Mouse (Mus musculus) midbrain, embryonic 12.5 days (tissue): ENCODE measurements around the gene Lmf2. TPM values are rescaled to one million over a fixed set of nuclear protein-coding genes. Genes with fewer than 3 reads are reported as not detected.
A peak's percentile ranks its signal among the peaks of the same experiment; 100 is the strongest.

Experiments used
- ATAC-seq: fragments of 200-750 bp; cut with Nextera tagmentation; 2 replicates; pipeline ENCODE4 v1.8.0; 2017; ENCODE audit warnings: low read depth, moderate TSS enrichment, moderate library complexity; ENCODE audit not compliant: low FRiP score
- H3K27ac ChIP-seq: fragments of 300-500 bp; sonication (generic); replicated peaks from 2 replicates; pipeline ENCODE4 v1.5.1; 2016; ENCODE audit warnings: mild to moderate bottlenecking
- H3K27me3 ChIP-seq: fragments of 300-500 bp; sonication (generic); 2 replicates; pipeline ENCODE4 v1.6.1; 2016; ENCODE audit warnings: mild to moderate bottlenecking
- H3K36me3 ChIP-seq: fragments of 300-500 bp; sonication (generic); 2 replicates; pipeline ENCODE4 v1.6.1; 2016
- H3K4me1 ChIP-seq: fragments of 300-500 bp; sonication (generic); 2 replicates; pipeline ENCODE4 v1.6.1; 2016
- H3K4me2 ChIP-seq: fragments of 300-500 bp; sonication (generic); replicated peaks from 2 replicates; pipeline ENCODE4 v1.6.1; 2016; ENCODE audit warnings: mild to moderate bottlenecking, moderate library complexity
- H3K4me3 ChIP-seq: fragments of 300-500 bp; sonication (generic); 2 replicates; pipeline ENCODE4 v1.5.1; 2016; ENCODE audit warnings: mild to moderate bottlenecking
- H3K9ac ChIP-seq: fragments of 300-500 bp; sonication (generic); replicated peaks from 2 replicates; pipeline ENCODE4 v1.6.1; 2016; ENCODE audit warnings: mild to moderate bottlenecking, moderate library complexity
- H3K9me3 ChIP-seq: fragments of 300-500 bp; sonication (generic); 2 replicates; pipeline ENCODE4 v1.6.1; 2016; ENCODE audit warnings: mild to moderate bottlenecking
- WGBS: fragments of 180-500 bp; shearing (Covaris S2); methylation state at CpG from one replicate; pipeline ENCODE4 v1.1.7; 2016; 5-methylcytosine and 5-hydroxymethylcytosine counted together
- polyA plus RNA-seq: library from polyadenylated mRNA; unstranded; fragments of >200 nt; fragmentation: Nextera tagmentation; extraction: Ambion mirVana; gene quantifications from 2 replicates; pipeline ENCODE4 v1.2.1, GENCODE M21; 2016

The Lmf2 gene
- polyA plus RNA-seq, 1 experiment from 2014 or later, result 48.8 TPM

DNA sequence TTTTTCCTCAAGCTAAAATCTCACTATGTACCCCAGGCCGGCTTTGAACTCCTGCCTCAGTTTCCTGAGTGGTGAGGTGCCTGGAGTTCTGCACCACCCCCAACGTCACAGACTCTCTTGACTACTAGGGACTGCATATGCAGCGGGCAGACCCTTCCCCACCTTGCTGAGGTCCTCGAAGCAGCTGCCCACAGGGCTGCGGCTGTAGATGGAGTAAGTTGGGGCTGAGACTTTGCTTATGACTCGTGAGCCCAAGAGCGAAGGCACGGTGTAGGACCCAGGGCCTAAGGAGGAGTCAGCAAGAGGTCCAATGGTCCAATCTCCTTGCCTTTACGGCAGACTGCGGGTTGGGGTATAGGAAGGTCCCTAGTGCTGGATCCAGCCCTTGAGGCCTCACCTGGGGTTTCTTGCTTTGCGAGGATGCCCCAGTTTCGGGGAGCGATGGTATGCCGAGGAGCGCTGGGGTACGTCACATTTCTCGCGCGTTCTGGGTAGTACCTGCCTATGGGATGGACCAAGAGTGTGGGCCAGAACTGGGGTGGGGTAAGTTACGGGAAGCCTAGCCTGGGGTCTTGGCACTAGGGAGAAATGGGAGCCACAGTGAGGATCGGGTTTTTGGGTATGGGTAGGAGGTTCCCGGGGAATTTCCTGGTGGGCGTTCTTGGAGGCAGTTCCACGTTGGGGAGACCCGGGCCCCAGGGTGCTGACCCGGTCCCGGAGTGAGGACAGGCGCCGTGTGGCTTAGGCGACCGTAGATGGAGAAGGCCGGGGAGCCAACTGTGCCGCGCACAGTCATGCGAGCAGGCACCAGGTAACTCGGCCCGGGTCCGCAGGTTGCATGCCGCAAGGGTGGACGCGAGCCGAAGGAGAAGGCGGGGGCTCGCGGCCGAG, 22.7 kb upstream of the Lmf2 start:
- H3K27ac ChIP-seq, result no peak overlapping the region
- H3K4me2 ChIP-seq, result peak overlapping the region; percentile 63
- peaks cover 22% of the 10 kb centered on the region for H3K4me1 ChIP-seq
- no peak for ATAC-seq
- no peaks in the 10 kb centered on the region for H3K36me3 ChIP-seq
- H3K27me3 ChIP-seq, result peaks cover 58% of the 10 kb centered on the region
- H3K9me3 ChIP-seq, result no peaks in the 10 kb centered on the region
- peak overlapping the region; percentile 39 for H3K4me3 ChIP-seq
- H3K9ac ChIP-seq, result peak overlapping the region; percentile 52; the same call in 1 of the 2 replicates
- WGBS, result 12% methylated on average over 46 of the region's 46 CpGs

DNA sequence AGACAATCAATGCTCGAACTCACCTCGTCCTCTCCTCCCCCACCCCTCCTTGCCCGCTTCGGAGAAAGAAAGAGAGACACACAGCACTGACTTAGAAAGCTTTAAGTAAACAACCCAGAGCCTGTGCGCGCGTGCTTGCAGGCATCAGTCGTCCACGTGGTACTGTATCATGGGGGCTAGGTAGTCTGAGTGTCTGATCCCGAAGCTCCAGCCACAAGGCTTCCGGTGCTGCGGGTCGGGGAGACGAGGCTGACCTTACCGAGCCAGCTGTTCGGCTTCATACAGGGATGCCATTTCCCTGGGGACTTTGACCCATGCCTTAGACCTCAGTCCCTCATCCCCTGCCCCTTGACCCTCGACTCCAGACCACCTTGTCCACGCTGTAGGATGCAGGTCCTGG, 21.9 kb upstream of the Lmf2 start:
- Histone ChIP-seq H3K27me3 (peaks cover 58% of the 10 kb centered on the region), H3K9ac (no peak overlapping the region), H3K27ac (no peak overlapping the region), H3K4me1 (peaks cover 30% of the 10 kb centered on the region), H3K9me3 (no peaks in the 10 kb centered on the region), H3K36me3 (peaks cover 3% of the 10 kb centered on the region), H3K4me3 (no peak overlapping the region), H3K4me2 (no peak overlapping the region)
- ATAC-seq, result no peak
- WGBS, result 4% methylated on average over 18 of the region's 18 CpGs

DNA sequence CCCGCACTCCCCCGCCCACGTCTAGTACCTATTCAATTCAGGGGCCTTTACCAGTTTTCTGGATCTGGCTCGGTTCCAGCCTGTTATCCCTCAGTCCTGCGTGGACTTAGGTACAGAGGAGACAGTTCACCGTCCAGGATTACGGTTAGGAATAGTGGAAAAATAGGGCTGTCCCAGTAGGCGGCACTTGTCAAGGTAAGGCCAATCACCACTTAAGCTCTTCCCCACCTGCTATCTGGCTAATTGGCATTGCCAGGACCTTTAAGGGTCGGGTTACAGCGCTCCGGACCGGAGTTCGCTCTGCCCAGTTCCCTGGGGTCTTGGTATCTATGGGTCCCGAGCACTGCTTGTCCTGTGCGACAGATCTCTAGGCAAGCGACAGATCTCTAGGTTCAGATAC, 21.5 kb upstream of the Lmf2 start, which contains the start of gene Tymp:
Tymp (minus strand) TSS at position 83 of the 400 bp plus-strand sequence.
- H3K4me3 ChIP-seq, result no peak within 1 kb of the TSS
- peaks cover 30% of the 10 kb centered on the region for H3K4me1 ChIP-seq
- no peak within 1 kb of the TSS for H3K9ac ChIP-seq
- WGBS, result 24% methylated on average over 16 of the region's 16 CpGs
- peaks cover 58% of the 10 kb centered on the region for H3K27me3 ChIP-seq
- no peak for ATAC-seq
- no peaks in the 10 kb centered on the region for H3K9me3 ChIP-seq
- H3K4me2 ChIP-seq, result no peak within 1 kb of the TSS
- H3K27ac ChIP-seq, result no peak within 1 kb of the TSS
- peaks cover 7% of the 10 kb centered on the region for H3K36me3 ChIP-seq

DNA sequence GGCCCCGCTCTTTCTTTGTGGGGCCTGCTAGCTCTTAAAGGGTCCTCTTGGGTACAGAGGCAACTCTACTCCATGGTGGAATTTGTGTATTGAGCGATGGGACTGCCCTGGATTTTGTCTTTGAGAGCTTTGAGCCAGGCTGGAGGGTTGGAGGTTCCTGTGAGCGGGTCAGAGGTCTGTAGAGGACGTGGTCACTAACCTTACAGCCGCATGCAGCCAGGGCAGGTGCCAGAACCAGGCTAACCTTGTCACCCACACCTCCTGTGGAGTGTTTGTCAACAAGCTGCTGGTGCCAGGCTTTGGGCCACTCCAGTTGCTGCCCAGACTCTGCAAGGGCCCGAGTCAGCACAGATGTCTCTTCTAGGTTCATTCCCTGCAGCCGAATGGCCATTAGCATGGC, 20.6 kb upstream of the Lmf2 start:
- WGBS, result 84% methylated on average over 7 of the region's 7 CpGs
- H3K27me3 ChIP-seq, result peaks cover 56% of the 10 kb centered on the region
- H3K4me2 ChIP-seq, result no peak overlapping the region
- ATAC-seq, result no peak
- peaks cover 30% of the 10 kb centered on the region for H3K4me1 ChIP-seq
- H3K27ac ChIP-seq, result no peak overlapping the region
- no peak overlapping the region for H3K4me3 ChIP-seq
- peaks cover 16% of the 10 kb centered on the region for H3K36me3 ChIP-seq
- no peak overlapping the region for H3K9ac ChIP-seq
- H3K9me3 ChIP-seq, result no peaks in the 10 kb centered on the region

DNA sequence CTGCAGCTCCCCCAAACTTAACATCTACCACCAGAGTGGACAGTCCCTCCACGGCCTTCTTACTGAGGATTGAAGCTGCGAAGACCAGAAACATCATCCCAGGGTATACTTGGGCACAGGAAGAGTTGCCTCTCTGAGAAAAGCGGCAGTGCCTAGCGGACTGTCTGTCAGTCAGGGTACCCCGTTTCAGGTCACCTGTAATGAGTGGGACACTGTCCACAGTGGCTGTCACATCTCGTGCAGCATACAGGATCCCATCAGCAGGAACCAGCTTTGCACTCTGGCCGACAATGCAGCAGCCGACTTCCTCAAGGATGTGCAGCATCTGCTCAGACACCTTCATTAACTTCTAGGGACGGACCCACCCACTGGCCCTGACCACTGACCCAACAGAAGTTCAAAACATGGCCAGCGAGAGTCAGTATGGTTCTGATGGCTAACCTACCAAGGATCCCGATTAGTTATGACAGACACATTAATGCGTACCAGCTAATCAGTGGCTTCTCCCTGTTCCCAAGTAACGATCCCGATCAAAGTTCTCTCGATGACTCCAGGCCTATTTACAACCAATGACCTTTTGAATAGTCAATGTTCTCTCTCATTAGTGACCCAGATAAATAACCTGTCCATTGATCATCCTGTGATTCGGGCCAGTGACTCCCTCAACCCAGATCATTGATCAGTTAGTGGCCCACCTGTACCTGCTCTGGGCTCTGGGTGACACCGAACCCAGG, 19.5 kb upstream of the Lmf2 start:
- H3K27ac ChIP-seq, result no peak overlapping the region
- 0 out of 2 replicates have a peak overlapping the region, but pooled peaks have one; percentile 73 for H3K4me3 ChIP-seq
- ATAC-seq, result no peak
- H3K36me3 ChIP-seq, result peaks cover 27% of the 10 kb centered on the region
- no peaks in the 10 kb centered on the region for H3K9me3 ChIP-seq
- no peak overlapping the region for H3K4me2 ChIP-seq
- 91% methylated on average over 17 of the region's 17 CpGs for whole genome bisulfite sequencing
- H3K27me3 ChIP-seq, result peaks cover 49% of the 10 kb centered on the region
- H3K9ac ChIP-seq, result peak overlapping the region; percentile 73
- peaks cover 30% of the 10 kb centered on the region for H3K4me1 ChIP-seq

DNA sequence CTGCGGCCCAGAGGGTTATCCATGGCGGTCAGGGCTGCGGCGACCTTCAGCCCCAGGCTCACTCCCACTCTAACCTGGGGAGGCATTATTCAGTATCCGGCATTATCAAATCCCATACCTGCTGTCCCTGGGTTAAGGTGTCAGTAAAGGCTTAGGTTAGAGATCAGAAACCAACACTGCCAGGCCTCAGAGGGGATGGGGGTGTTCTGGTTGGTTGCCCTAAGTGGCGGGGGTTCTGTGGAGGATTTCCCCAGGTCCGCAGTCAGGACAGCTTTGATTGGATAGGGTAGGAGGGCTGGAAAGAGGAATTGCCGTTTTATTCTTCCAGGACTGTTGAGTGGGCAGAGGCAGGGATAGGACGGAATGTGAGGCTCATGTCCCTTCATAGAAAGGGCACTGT, 18.9 kb upstream of the Lmf2 start:
- ATAC-seq, result no peak; the same call in 1 of the 2 replicates
- peak overlapping the region; percentile 90 for H3K27ac ChIP-seq
- H3K27me3 ChIP-seq, result peaks cover 45% of the 10 kb centered on the region
- H3K4me3 ChIP-seq, result peak overlapping the region; percentile 73
- 54% methylated on average over 9 of the region's 9 CpGs for WGBS
- peak overlapping the region; percentile 79 for H3K4me2 ChIP-seq
- H3K9me3 ChIP-seq, result no peaks in the 10 kb centered on the region
- peak overlapping the region; percentile 73 for H3K9ac ChIP-seq
- peaks cover 33% of the 10 kb centered on the region for H3K36me3 ChIP-seq
- peaks cover 28% of the 10 kb centered on the region for H3K4me1 ChIP-seq

DNA sequence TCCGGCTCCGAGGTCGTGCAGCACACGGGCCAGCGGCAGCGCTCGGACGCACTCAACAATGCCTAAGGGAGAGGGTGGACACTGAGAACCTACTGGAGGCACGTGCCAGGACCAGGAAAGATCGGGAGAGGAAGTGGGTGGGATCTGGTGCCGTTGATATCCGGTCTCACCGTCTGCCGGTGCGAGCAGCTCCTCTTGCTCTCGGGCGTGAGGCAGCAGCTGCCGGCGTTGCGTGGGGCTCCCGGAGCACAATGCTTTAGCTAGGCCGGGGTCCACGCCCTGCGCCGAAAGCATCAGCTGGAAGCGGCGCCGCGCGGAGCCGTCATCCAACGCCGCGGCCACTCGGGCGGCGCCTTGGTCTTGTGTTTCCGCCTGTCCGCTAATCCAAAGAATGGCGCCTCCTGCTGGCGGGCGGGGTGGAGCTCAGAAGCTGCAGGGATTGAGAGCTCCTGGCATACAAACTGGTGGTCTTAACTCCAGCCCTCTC, 18.3 kb upstream of the Lmf2 start, which contains the start of gene Sco2:
Sco2 (minus strand) TSS at position 85 of the 487 bp plus-strand sequence.
- ATAC-seq, result peak; percentile 80
- WGBS, result under 1% methylated on average over 42 of the region's 42 CpGs
- H3K4me1 ChIP-seq, result peaks cover 23% of the 10 kb centered on the region

DNA sequence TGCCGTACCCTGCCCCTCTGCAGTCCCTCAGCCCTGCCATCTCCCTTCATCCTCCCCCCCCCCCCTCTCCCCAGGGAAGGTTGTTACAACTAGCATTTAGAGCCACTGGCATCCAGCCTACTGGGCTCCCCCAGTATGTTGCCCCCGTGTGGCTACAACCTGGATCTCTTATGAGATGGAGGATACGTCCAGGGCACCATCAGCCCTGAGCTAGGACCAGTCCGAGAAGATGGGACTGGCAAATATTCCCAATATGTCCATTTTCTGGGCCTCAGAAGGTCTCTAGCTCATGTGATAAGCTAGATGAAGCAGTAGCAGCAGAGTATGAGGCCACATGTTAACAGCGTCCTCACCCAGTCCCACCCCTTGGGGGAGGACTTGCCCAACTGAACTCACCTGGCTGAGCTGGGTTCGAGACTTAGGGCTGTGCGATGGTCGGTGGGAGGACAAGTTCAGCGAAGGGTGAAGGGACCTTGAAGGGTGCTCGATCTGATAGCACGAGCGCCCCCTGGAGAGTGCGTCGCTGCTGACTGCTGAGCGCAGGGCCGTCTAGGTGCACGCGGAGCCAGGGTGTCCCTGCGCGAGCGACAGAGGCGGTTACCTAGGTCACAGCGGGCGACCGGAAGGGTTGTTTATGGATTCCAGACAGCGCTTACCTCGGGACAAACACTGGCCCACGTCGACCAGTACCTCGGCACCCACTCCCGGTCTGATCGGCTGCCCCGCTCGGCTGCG, 17.7 kb upstream of the Lmf2 start:
- ATAC-seq, result peak; percentile 78
- peak overlapping the region; percentile 79 for H3K4me2 ChIP-seq
- H3K9ac ChIP-seq, result peak overlapping the region; percentile 73
- peaks cover 34% of the 10 kb centered on the region for H3K27me3 ChIP-seq
- peaks cover 45% of the 10 kb centered on the region for H3K36me3 ChIP-seq
- WGBS, result 3% methylated on average over 35 of the region's 35 CpGs
- peaks cover 17% of the 10 kb centered on the region for H3K4me1 ChIP-seq
- H3K4me3 ChIP-seq, result peak overlapping the region; percentile 73
- no peaks in the 10 kb centered on the region for H3K9me3 ChIP-seq
- H3K27ac ChIP-seq, result peak overlapping the region; percentile 90

More for the DNA sequence above, 18.3 kb upstream of the Lmf2 start, which contains the start of gene Sco2:
- H3K36me3 ChIP-seq, result peaks cover 38% of the 10 kb centered on the region
- H3K4me2 ChIP-seq, result peak within 1 kb of the TSS; percentile 79
- peaks cover 40% of the 10 kb centered on the region for H3K27me3 ChIP-seq
- H3K9ac ChIP-seq, result peak within 1 kb of the TSS; percentile 73
- no peaks in the 10 kb centered on the region for H3K9me3 ChIP-seq
- peak within 1 kb of the TSS; percentile 73 for H3K4me3 ChIP-seq
- H3K27ac ChIP-seq, result peak within 1 kb of the TSS; percentile 90

DNA sequence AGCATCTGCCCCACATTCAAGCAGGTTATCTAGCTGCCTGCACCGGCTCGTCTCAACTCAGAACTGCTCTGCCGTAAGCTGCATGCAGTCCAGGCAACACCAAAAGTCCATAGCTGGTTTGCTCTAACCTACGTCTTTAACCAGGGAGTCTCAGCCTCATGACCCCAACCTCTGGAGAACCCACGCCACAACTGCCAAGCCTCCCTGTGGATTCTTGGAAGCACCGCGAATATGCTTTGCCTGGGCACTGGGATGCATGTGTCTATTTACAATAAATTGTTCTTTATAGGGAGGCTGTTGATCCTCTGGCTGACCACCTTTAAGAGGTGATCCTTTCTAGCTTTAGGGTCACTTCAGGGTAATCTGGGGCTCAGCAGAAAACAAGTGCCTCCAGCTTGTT, 17.1 kb upstream of the Lmf2 start:
- H3K27me3 ChIP-seq, result peaks cover 27% of the 10 kb centered on the region
- 87% methylated on average over 7 of the region's 7 CpGs for WGBS
- H3K36me3 ChIP-seq, result peaks cover 51% of the 10 kb centered on the region
- H3K4me3 ChIP-seq, result no peak overlapping the region
- H3K4me2 ChIP-seq, result peak overlapping the region; percentile 79
- peaks cover 15% of the 10 kb centered on the region for H3K4me1 ChIP-seq
- no peaks in the 10 kb centered on the region for H3K9me3 ChIP-seq
- H3K27ac ChIP-seq, result peak overlapping the region; percentile 31; the same call in 1 of the 2 replicates
- no peak for ATAC-seq
- no peak overlapping the region for H3K9ac ChIP-seq

DNA sequence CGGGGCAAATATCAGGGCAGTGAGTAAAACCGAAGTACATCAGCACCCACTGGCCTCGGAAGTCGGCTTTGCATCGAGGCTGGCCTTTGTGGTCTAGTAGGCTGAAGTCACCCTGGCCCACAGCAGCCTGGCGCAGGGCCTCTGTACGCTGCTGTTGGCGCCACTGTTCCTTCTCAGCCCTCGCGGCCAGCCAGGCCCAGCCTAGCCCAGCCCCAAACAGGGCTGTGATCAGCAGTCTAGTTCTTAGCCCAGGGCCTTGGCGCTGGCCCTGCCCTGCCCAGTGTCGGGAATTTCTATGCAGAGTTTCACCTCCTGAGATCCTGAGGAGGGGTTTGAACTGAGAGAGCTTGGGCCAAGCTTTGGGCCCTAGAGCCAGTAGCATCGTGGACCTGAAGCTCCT, 16.6 kb upstream of the Lmf2 start:
- WGBS, result 90% methylated on average over 13 of the region's 13 CpGs
- Histone ChIP-seq H3K9ac (no peak overlapping the region), H3K36me3 (peaks cover 56% of the 10 kb centered on the region), H3K27ac (no peak overlapping the region; the same call in 1 of the 2 replicates), H3K9me3 (no peaks in the 10 kb centered on the region), H3K4me1 (peaks cover 15% of the 10 kb centered on the region), H3K4me2 (no peak overlapping the region), H3K4me3 (no peak overlapping the region), H3K27me3 (peaks cover 23% of the 10 kb centered on the region)
- no peak for ATAC-seq

DNA sequence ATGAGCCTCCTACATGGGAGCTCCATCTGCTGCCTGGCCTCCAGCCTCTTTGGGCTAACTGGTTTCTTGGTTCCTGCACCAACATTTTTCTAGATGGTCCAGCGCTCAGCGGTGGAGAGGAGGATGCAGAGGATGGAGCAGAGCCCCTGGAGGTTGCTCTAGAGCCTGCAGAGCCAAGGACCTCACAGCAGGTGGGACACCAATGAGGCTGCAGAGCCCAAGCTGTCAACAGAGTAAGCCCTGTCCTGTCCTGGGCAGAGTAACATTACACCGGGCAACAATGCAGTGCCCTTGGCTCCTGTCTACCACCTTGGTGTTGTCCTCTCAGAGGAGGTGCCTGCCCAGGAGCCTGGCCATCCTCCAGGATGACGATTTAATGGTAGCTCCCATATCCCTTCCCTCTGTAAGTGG, 9.7 kb upstream of the Lmf2 start:
- Histone ChIP-seq H3K9ac (no peak overlapping the region), H3K36me3 (peaks cover 97% of the 10 kb centered on the region), H3K27ac (no peak overlapping the region), H3K4me3 (no peak overlapping the region), H3K4me2 (no peak overlapping the region), H3K27me3 (no peaks in the 10 kb centered on the region), H3K4me1 (no peaks in the 10 kb centered on the region), H3K9me3 (no peaks in the 10 kb centered on the region)
- no peak for ATAC-seq
- 91% methylated on average over 4 of the region's 4 CpGs for WGBS
